Mouse (Mus musculus) thymus, adult 2 months (tissue): Measurements from ENCODE around the gene Esrrb.

Source experiments
- CTCF ChIP-seq: fragments of 200-500 bp; IDR thresholded peaks from 2 replicates; pipeline ENCODE4 v1.5.1; 2012; ENCODE audit warnings: mild to moderate bottlenecking, control low read depth, low read length, moderate library complexity, borderline replicate concordance; ENCODE audit not compliant: control insufficient read depth, poor library complexity, insufficient read depth; ENCODE audit errors: extremely low read depth
- POLR2A ChIP-seq: fragments of 200-500 bp; IDR thresholded peaks from 2 replicates; pipeline ENCODE4 v1.6.1; 2012; ENCODE audit warnings: mild to moderate bottlenecking, low read length, control low read depth, moderate library complexity; ENCODE audit not compliant: control insufficient read depth, poor library complexity, insufficient read depth; ENCODE audit errors: extremely low read depth

GRCm38 (mm10) chr12:86512335-86512734 is 151.4 kb downstream of the Esrrb start:
- TF ChIP-seq POLR2A (no peak), CTCF (no peak)
